Mouse (Mus musculus) bone marrow macrophage, adult 2 months (primary cell): ENCODE results near the gene Atp6v0e.

Experiments
- CTCF ChIP-seq: IDR thresholded peaks from 2 replicates; pipeline ENCODE4 v1.5.1; 2012; ENCODE audit warnings: low read depth, mild to moderate bottlenecking, low read length, moderate library complexity
- POLR2A ChIP-seq: IDR thresholded peaks from 2 replicates; pipeline ENCODE4 v1.6.1; 2012; ENCODE audit warnings: mild to moderate bottlenecking, low read depth, low read length, borderline replicate concordance

DNA sequence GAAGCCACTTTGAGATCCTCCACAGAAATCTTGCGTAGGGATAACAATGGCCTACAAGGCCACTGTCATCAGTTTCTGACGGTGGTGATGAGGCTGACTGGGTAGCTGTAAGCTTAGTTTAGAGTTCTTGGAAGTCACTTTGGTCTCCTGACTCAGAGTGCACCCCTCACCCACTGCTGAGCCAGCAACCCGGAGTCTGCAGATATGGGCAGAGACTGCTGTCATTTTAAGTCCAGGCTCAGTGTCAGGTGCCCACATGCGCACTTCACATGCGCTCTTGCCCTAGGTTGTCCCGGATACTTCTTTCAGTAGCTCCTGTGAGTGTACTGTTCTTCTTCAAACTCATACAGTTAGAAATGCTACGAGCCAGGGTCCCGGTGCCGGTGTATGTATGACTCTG lies 29.1 kb upstream of the Atp6v0e start:
- no peak for TF ChIP-seq CTCF
- TF ChIP-seq POLR2A, result no peak
